Mouse (Mus musculus): Measurements from ENCODE around the gene Osbpl11. TPM values are rescaled to one million over a fixed set of nuclear protein-coding genes. Genes with fewer than 3 reads are reported as not detected.

Gene Osbpl11
- polyA plus RNA-seq, 1 experiment from 2014 or later, result 23.8 TPM

DNA sequence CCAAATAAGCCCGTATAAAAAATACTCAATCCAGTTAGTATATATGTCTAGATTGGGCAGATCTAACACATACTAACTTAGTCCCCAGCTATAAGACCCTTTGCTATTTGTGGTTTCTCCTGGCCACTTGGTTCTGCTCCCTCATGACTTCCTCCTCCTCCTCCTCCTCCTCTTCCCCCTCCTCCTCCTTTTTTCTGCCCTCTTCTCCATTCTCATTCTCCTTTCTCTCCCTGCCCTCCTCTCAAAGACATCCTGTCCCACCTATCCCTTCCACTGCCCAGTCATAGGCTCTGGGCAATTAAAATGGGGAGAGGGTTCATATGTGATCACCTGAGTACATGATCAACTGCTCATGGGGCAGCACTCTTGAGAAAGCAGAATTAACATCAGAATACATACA is 77.2 kb downstream of the Osbpl11 start:
- H3K4me3 ChIP-seq (ENCODE audit: low read depth, low read length), result no peak overlapping the region
- ATAC-seq (replicated peaks; ENCODE audit: insufficient number of reproducible peaks, low FRiP score, low TSS enrichment, low read depth) (no peak), DNase-seq (ENCODE audit: low spot score) (no peak)
- 84% methylated on average over 1 of the region's 1 CpGs for WGBS
- no peaks in the 10 kb centered on the region for H3K4me1 ChIP-seq (ENCODE audit: control insufficient read depth, insufficient read depth, low read length)
- no peaks in the 10 kb centered on the region for H3K27me3 ChIP-seq (ENCODE audit: control insufficient read depth, insufficient read depth, low read length)
- no peak overlapping the region for H3K4me2 ChIP-seq (ENCODE audit: low read depth, low read length)
- no peak overlapping the region for H3K27ac ChIP-seq (replicated peaks; ENCODE audit: low read depth, low read length)
- no peaks in the 10 kb centered on the region for H3K9me3 ChIP-seq (replicated peaks; ENCODE audit: control insufficient read depth, low read length)
- H3K36me3 ChIP-seq (replicated peaks; ENCODE audit: control insufficient read depth, insufficient read depth, low read depth, low read length), result no peaks in the 10 kb centered on the region; the same call in 1 of the 2 replicates
- H3K9ac ChIP-seq (replicated peaks; ENCODE audit: low read length), result no peak overlapping the region

DNA sequence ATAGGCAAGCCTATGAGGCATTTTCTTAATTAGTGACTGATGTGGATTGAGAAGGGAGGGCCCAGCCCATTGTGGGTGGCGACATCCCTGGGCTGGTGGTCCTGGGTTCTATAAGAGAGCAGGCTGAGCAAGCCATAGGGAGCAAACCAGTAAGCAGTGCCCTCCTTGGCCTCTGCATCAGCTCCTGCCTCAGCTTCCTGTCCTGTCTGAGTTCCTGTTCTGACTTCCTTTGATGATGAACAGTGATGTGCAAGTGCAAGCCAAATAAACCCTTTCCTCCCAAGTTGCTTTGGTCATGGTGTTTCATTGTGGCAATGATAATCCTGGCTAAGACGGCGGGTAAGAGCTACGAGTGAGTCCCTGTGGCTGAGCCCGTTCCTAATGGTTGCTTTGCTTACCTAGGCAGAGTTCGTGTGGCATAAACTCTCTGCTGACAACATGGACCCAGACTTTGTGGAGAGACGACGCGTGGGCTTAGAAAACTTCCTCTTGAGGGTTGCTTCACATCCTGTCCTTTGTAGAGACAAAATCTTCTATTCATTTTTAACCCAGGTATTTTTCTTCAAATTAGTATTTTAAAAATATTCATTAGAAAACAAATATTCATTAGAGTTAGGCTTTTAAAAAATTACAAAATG is 82.9 kb downstream of the Osbpl11 start:
- Histone ChIP-seq H3K4me3 (ENCODE audit: low read depth, low read length) (no peak overlapping the region), H3K4me2 (ENCODE audit: low read depth, low read length) (no peak overlapping the region), H3K4me1 (ENCODE audit: control insufficient read depth, insufficient read depth, low read length) (no peaks in the 10 kb centered on the region), H3K27me3 (ENCODE audit: control insufficient read depth, insufficient read depth, low read length) (no peaks in the 10 kb centered on the region), H3K9ac (replicated peaks; ENCODE audit: low read length) (no peak overlapping the region), H3K9me3 (replicated peaks; ENCODE audit: control insufficient read depth, low read length) (no peaks in the 10 kb centered on the region), H3K36me3 (replicated peaks; ENCODE audit: control insufficient read depth, insufficient read depth, low read depth, low read length) (no peaks in the 10 kb centered on the region; the same call in none of the 2 replicates), H3K27ac (replicated peaks; ENCODE audit: low read depth, low read length) (no peak overlapping the region)
- WGBS, result 90% methylated on average over 9 of the region's 9 CpGs
- ATAC-seq (replicated peaks; ENCODE audit: insufficient number of reproducible peaks, low FRiP score, low TSS enrichment, low read depth), result no peak
- DNase-seq (ENCODE audit: low spot score), result no peak

DNA sequence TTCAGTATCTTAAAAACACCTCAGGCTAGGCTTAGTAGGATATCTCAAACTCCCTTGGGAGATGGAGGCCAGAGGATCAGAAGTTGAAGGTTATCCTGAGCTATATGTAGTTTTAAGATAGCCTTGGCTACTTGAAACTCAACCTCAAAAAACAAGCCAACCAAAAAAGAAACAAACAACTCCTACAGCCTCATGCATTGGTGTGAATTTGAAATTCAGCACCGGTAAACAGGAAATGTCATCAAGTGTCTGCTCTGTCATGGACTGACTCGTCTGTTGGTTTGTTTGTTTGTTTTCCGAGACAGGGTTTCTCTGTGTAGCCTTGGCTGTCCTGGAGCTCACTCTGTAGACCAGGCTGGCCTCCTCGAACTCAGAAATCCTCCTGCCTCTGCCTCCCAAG is 87.0 kb downstream of the Osbpl11 start:
- H3K27me3 ChIP-seq (ENCODE audit: control insufficient read depth, insufficient read depth, low read length), result no peaks in the 10 kb centered on the region
- ATAC-seq (replicated peaks; ENCODE audit: insufficient number of reproducible peaks, low FRiP score, low TSS enrichment, low read depth) (no peak), DNase-seq (ENCODE audit: low spot score) (no peak)
- WGBS, result 93% methylated on average over 4 of the region's 4 CpGs
- H3K4me3 ChIP-seq (ENCODE audit: low read depth, low read length), result no peak overlapping the region
- H3K27ac ChIP-seq (replicated peaks; ENCODE audit: low read depth, low read length), result no peak overlapping the region
- no peaks in the 10 kb centered on the region; the same call in none of the 2 replicates for H3K36me3 ChIP-seq (replicated peaks; ENCODE audit: control insufficient read depth, insufficient read depth, low read depth, low read length)
- H3K9ac ChIP-seq (replicated peaks; ENCODE audit: low read length), result no peak overlapping the region
- H3K4me2 ChIP-seq (ENCODE audit: low read depth, low read length), result no peak overlapping the region
- H3K4me1 ChIP-seq (ENCODE audit: control insufficient read depth, insufficient read depth, low read length), result no peaks in the 10 kb centered on the region
- no peaks in the 10 kb centered on the region for H3K9me3 ChIP-seq (replicated peaks; ENCODE audit: control insufficient read depth, low read length)

DNA sequence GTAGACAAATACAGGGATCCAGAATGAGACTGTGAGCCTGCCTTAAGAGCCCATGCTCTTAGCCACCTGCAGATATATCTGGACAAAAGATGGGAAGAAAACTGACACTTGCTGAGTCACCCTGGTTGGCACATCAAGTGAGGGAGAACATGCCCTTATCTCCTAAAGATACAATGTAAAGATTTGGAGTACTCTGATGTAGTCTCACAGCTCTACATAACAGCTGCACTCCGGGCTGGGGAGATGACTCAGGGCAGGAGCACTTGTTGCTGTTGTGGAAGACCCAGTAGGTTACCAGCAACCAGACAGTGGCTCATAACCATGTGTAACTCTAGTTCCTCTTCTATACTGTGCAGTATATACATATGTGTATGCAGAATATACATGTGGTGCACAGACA is 98.2 kb downstream of the Osbpl11 start:
- no peak overlapping the region for H3K27ac ChIP-seq (replicated peaks; ENCODE audit: low read depth, low read length)
- H3K36me3 ChIP-seq (replicated peaks; ENCODE audit: control insufficient read depth, insufficient read depth, low read depth, low read length), result no peaks in the 10 kb centered on the region
- H3K4me2 ChIP-seq (ENCODE audit: low read depth, low read length), result no peak overlapping the region
- DNase-seq (ENCODE audit: low spot score) (no peak), ATAC-seq (replicated peaks; ENCODE audit: insufficient number of reproducible peaks, low FRiP score, low TSS enrichment, low read depth) (no peak)
- H3K4me1 ChIP-seq (ENCODE audit: control insufficient read depth, insufficient read depth, low read length), result no peaks in the 10 kb centered on the region
- no peaks in the 10 kb centered on the region for H3K9me3 ChIP-seq (replicated peaks; ENCODE audit: control insufficient read depth, low read length)
- H3K4me3 ChIP-seq (ENCODE audit: low read depth, low read length), result no peak overlapping the region
- WGBS, result 93% methylated on average over 1 of the region's 1 CpGs
- no peaks in the 10 kb centered on the region for H3K27me3 ChIP-seq (ENCODE audit: control insufficient read depth, insufficient read depth, low read length)
- no peak overlapping the region for H3K9ac ChIP-seq (replicated peaks; ENCODE audit: low read length)

DNA sequence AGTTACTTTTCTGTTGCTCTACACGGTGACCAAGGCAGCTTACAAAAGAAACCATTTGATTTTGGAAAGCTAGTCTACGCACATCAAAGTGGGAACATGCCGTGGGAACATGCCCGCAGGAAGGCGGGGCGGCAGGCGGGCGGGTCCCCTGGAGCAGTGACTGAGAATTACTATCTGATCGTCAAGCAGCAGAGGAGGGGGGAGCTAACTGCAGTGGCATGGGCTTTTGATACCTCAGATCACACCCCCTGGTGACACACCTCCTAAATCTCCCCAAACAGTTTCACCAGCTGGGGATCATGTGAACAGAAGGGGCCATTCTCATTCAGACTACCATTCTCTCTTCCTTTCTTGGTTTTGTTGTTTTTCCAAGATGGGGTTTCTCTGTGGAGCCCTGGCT is 103.7 kb downstream of the Osbpl11 start:
- Histone ChIP-seq H3K27me3 (ENCODE audit: control insufficient read depth, insufficient read depth, low read length) (no peaks in the 10 kb centered on the region), H3K27ac (replicated peaks; ENCODE audit: low read depth, low read length) (no peak overlapping the region), H3K9me3 (replicated peaks; ENCODE audit: control insufficient read depth, low read length) (no peaks in the 10 kb centered on the region), H3K4me1 (ENCODE audit: control insufficient read depth, insufficient read depth, low read length) (no peaks in the 10 kb centered on the region), H3K9ac (replicated peaks; ENCODE audit: low read length) (no peak overlapping the region), H3K36me3 (replicated peaks; ENCODE audit: control insufficient read depth, insufficient read depth, low read depth, low read length) (peaks cover 11% of the 10 kb centered on the region), H3K4me3 (ENCODE audit: low read depth, low read length) (no peak overlapping the region), H3K4me2 (ENCODE audit: low read depth, low read length) (no peak overlapping the region)
- ATAC-seq (replicated peaks; ENCODE audit: insufficient number of reproducible peaks, low FRiP score, low TSS enrichment, low read depth) (no peak), DNase-seq (ENCODE audit: low spot score) (no peak)
- WGBS, result 90% methylated on average over 9 of the region's 9 CpGs

DNA sequence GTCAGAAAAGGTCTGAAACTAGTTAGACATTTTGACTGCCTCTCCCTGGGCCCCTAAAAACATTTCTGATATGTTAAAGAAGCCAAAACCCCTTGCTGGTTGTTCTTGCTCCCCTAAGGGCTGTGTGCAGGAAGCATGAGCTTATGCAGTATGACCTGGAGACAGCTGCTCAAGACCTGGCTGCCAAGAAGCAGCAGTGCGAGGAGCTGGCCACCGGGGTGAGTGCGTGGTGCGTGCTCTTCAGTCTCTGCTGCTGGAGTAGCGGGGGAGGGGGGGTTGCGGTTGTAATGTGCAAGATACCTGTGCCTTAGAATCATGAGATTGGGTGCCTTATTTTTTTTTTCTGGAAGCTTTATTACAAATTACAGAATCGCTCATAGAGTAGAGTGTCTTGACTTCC is 105.1 kb downstream of the Osbpl11 start:
- WGBS, result 89% methylated on average over 7 of the region's 7 CpGs
- Histone ChIP-seq H3K27ac (replicated peaks; ENCODE audit: low read depth, low read length) (no peak overlapping the region), H3K9ac (replicated peaks; ENCODE audit: low read length) (no peak overlapping the region), H3K36me3 (replicated peaks; ENCODE audit: control insufficient read depth, insufficient read depth, low read depth, low read length) (peaks cover 11% of the 10 kb centered on the region), H3K4me2 (ENCODE audit: low read depth, low read length) (no peak overlapping the region), H3K9me3 (replicated peaks; ENCODE audit: control insufficient read depth, low read length) (no peaks in the 10 kb centered on the region), H3K27me3 (ENCODE audit: control insufficient read depth, insufficient read depth, low read length) (no peaks in the 10 kb centered on the region), H3K4me1 (ENCODE audit: control insufficient read depth, insufficient read depth, low read length) (no peaks in the 10 kb centered on the region), H3K4me3 (ENCODE audit: low read depth, low read length) (no peak overlapping the region)
- no peak for DNase-seq (ENCODE audit: low spot score)
- ATAC-seq (replicated peaks; ENCODE audit: insufficient number of reproducible peaks, low FRiP score, low TSS enrichment, low read depth), result no peak

DNA sequence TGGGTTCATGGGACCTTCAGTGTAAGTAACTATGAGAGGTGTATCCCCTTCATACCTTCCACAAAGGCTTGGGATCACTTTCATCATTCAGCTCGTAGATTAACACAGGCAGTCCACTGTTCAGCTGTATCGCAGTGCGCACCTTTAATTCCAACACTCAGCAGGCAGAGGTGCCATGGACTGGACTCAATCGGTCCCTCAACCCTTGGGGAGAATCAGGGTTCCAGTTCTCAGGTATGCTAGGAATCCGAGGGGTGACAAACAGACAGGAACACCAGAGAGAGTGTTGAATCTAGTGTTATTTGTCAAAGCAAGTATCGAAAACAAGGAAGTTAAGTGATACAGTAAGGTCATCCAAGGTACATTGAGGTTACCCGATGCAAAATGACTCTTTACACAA is 107.4 kb downstream of the Osbpl11 start:
- no peaks in the 10 kb centered on the region for H3K9me3 ChIP-seq (replicated peaks; ENCODE audit: control insufficient read depth, low read length)
- no peaks in the 10 kb centered on the region for H3K27me3 ChIP-seq (ENCODE audit: control insufficient read depth, insufficient read depth, low read length)
- WGBS, result 96% methylated on average over 7 of the region's 7 CpGs
- H3K4me1 ChIP-seq (ENCODE audit: control insufficient read depth, insufficient read depth, low read length), result no peaks in the 10 kb centered on the region
- no peak overlapping the region for H3K27ac ChIP-seq (replicated peaks; ENCODE audit: low read depth, low read length)
- no peak overlapping the region; the same call in 1 of the 2 replicates for H3K4me2 ChIP-seq (ENCODE audit: low read depth, low read length)
- H3K36me3 ChIP-seq (replicated peaks; ENCODE audit: control insufficient read depth, insufficient read depth, low read depth, low read length), result peaks cover 11% of the 10 kb centered on the region
- ATAC-seq (replicated peaks; ENCODE audit: insufficient number of reproducible peaks, low FRiP score, low TSS enrichment, low read depth) (no peak), DNase-seq (ENCODE audit: low spot score) (no peak)
- H3K9ac ChIP-seq (replicated peaks; ENCODE audit: low read length), result no peak overlapping the region
- H3K4me3 ChIP-seq (ENCODE audit: low read depth, low read length), result no peak overlapping the region

Data from embryonic facial prominence, embryonic 11.5 days (tissue).